ENCODE assay signal across 8 mouse cellular contexts in genomic region chr11:34009316-34010087, GRCm38 (mm10). TPM values are rescaled to one million over a fixed set of nuclear protein-coding genes. Genes with fewer than 3 reads are reported as not detected.
A peak's percentile ranks its signal among the peaks of the same experiment; 100 is the strongest.
DNase-seq lines count a peak whose midpoint lies in the region; TF ChIP-seq lines count a peak whose summit lies in the region.
"Had no signal": no experiment of that assay in that cellular context is flagged by ENCODE, and none has a peak within 500 bp of the region (broad histone marks: within the 10 kb centered on the region; RNA-seq: fewer than 3 reads in every experiment).

No protein-coding gene starts in this region.

- no peaks in the 10 kb centered on the region for H3K36me3 ChIP-seq in spleen, adult 2 months (ENCODE audit: control insufficient read depth, insufficient read depth, low read length)
- H3K36me3 ChIP-seq: forebrain, embryonic 10.5 days had no signal

- H3K27me3 ChIP-seq in spleen, adult 2 months (ENCODE audit: control insufficient read depth, insufficient read depth, low read length): no peaks in the 10 kb centered on the region

- no peak for TF ChIP-seq CTCF in spleen, adult 2 months (IDR thresholded peaks at IDR 0.05; ENCODE audit: extremely low read depth, insufficient read depth, insufficient read length, insufficient replicate concordance)

- H3K27ac ChIP-seq in spleen, adult 2 months (ENCODE audit: insufficient read depth, low read length): peak overlapping the region; percentile 89

- no peak for TF ChIP-seq POLR2A in spleen, adult 2 months (IDR thresholded peaks at IDR 0.05; ENCODE audit: low read depth, low read length)

- WGBS in spleen, adult 2 months: 34% methylated on average over 12 of the region's 12 CpGs

- peaks cover 16% of the 10 kb centered on the region; the same call in 1 of the 2 replicates for H3K4me1 ChIP-seq in spleen, adult 2 months (ENCODE audit: control insufficient read depth, insufficient read depth, insufficient read length)

- peak in 1 of 2 experiments; percentile 17 for DNase-seq in spleen, adult 2 months (ENCODE audit: low read depth in 1 of 2, low spot score in 2 of 2)
- no peak for DNase-seq in spleen, postnatal 10 days (ENCODE audit: low spot score in 2 of 2)
- peak; percentile 87 for DNase-seq in induced T-regulatory cell, adult 2 months (ENCODE audit: low read depth)
- DNase-seq in monocyte, adult 2 months (ENCODE audit: low read depth in 1 of 2, low spot score in 2 of 2): peak; percentile 56 to 62
- DNase-seq in layer of hippocampus, adult 11-12 months (ENCODE audit: low spot score): no peak
- no peak for DNase-seq in B cell, adult 2 months
- DNase-seq in gastrocnemius, postnatal 25 days: no peak

- H3K4me3 ChIP-seq in spleen, adult 2 months (ENCODE audit: extremely low read depth, insufficient read depth, insufficient read length): no peak overlapping the region
- H3K4me3 ChIP-seq: forebrain, embryonic 10.5 days had no signal

RNA-seq across cellular contexts. Expression of gene Kcnip1, which starts 16.6 kb away (rescaled TPM):
- not detected in 2 replicates for polyA plus RNA-seq in spleen, adult 2 months (2012; rRNA removed)
- not detected for total RNA-seq in gastrocnemius, postnatal 25 days (2021)

RNA-seq across cellular contexts. Expression of gene Lcp2, which starts 37.2 kb away (rescaled TPM):
- 34.0 and 34.2 TPM in 2 replicates for polyA plus RNA-seq in spleen, adult 2 months (2012; rRNA removed)
- total RNA-seq in gastrocnemius, postnatal 25 days (2021): 1 to 10 TPM in 1 of 2 experiments, under 1 TPM in 1; 0.72 to 1.8 TPM

RNA-seq across cellular contexts. Expression of gene Kcnmb1, which starts 46.7 kb away (rescaled TPM):
- polyA plus RNA-seq in spleen, adult 2 months (2012; rRNA removed): 0.27 and 0.48 TPM in 2 replicates
- total RNA-seq in gastrocnemius, postnatal 25 days (2021): under 1 TPM in 1 of 2 experiments, not detected in 1; 0.51 TPM

Comparison
In these comparisons a context has a peak if more than half of its experiments do, and no peak if none do; other contexts are left out.
1. DNase-seq: peak in induced T-regulatory cell, adult 2 months (single experiment) and monocyte, adult 2 months (2 of 2); none in spleen, postnatal 10 days (0 of 2), layer of hippocampus, adult 11-12 months (single experiment), B cell, adult 2 months (0 of 2) and gastrocnemius, postnatal 25 days (single experiment).